Mouse (Mus musculus) CH12.LX (cell line): Measurements from ENCODE around the gene Dyrk3.
A peak's percentile ranks its signal among the peaks of the same experiment; 100 is the strongest.

Source experiments
- CTCF ChIP-seq, 2 experiments: IDR thresholded peaks in 1 of 2; conservative IDR thresholded peaks in 1 of 2; 2 replicates each; pipeline ENCODE4 v1.5.1; 2011 to 2012; ENCODE audit warnings: low read depth in 2 of 2, low read length in 2 of 2, improper control_type of control experiment in 1 of 2, inconsistent platforms in 1 of 2, mild to moderate bottlenecking in 1 of 2, moderate library complexity in 1 of 2
- EP300 ChIP-seq: IDR thresholded peaks from 2 replicates; pipeline ENCODE4 v1.6.1; 2011; ENCODE audit warnings: low read length, improper control_type of control experiment
- JUND ChIP-seq: conservative IDR thresholded peaks from 2 replicates; pipeline ENCODE4 v1.6.1; 2011; ENCODE audit warnings: low read depth, low read length, improper control_type of control experiment
- MAFK ChIP-seq: IDR thresholded peaks from 2 replicates; pipeline ENCODE4 v1.6.1; 2011; ENCODE audit warnings: low read length, improper control_type of control experiment; ENCODE audit not compliant: insufficient replicate concordance
- MAX ChIP-seq: IDR thresholded peaks from 2 replicates; pipeline ENCODE4 v1.6.1; 2011; ENCODE audit warnings: low read length, improper control_type of control experiment
- PAX5 ChIP-seq: IDR thresholded peaks from 2 replicates; pipeline ENCODE4 v1.6.1; 2012; ENCODE audit warnings: low read length, inconsistent platforms, mixed read lengths
- POLR2A ChIP-seq: IDR thresholded peaks from 2 replicates; pipeline ENCODE4 v1.6.1; 2011; ENCODE audit warnings: low read depth, mild to moderate bottlenecking, improper control_type of control experiment, low read length
- SMC3 ChIP-seq: IDR thresholded peaks from 2 replicates; pipeline ENCODE4 v1.6.1; 2011; ENCODE audit warnings: low read depth, low read length, improper control_type of control experiment
- TBP ChIP-seq: conservative IDR thresholded peaks from 2 replicates; pipeline ENCODE4 v1.6.1; 2011; ENCODE audit warnings: low read depth, low read length, improper control_type of control experiment
- TCF12 ChIP-seq: IDR thresholded peaks from 2 replicates; pipeline ENCODE4 v1.6.1; 2014; ENCODE audit warnings: low read depth, mild to moderate bottlenecking, inconsistent platforms, low read length, improper control_type of control experiment
- ZC3H11A ChIP-seq: IDR thresholded peaks from 2 replicates; pipeline ENCODE4 v1.6.1; 2012; ENCODE audit warnings: low read depth, mild to moderate bottlenecking, inconsistent platforms, low read length, improper control_type of control experiment
- ZKSCAN1 ChIP-seq: IDR thresholded peaks from 2 replicates; pipeline ENCODE4 v1.6.1; 2012; ENCODE audit warnings: low read depth, inconsistent platforms, low read length, improper control_type of control experiment, borderline replicate concordance

GRCm38 (mm10) chr1:131079762-131080161 lies 58.4 kb downstream of the Dyrk3 start:
- no peak for TF ChIP-seq POLR2A
- TF ChIP-seq MAFK: no peak
- no peak for TF ChIP-seq EP300
- TF ChIP-seq ZC3H11A: no peak
- peak in 1 of 2 experiments; percentile 59; a peak in 2 of 4 replicates for TF ChIP-seq CTCF (conservative IDR thresholded peaks at IDR 0.05 in 1 of 2, IDR thresholded peaks at IDR 0.05 in 1 of 2; ENCODE audit: low read depth in 2 of 2, low read length in 2 of 2)
- TF ChIP-seq JUND: no peak
- no peak for TF ChIP-seq TBP
- TF ChIP-seq SMC3: peak; percentile 53
- no peak for TF ChIP-seq MAX
- TF ChIP-seq ZKSCAN1: no peak
- no peak for TF ChIP-seq TCF12
- no peak for TF ChIP-seq PAX5
